Comparison of ENCODE assay signal across 7 mouse cellular contexts in the genomic region with DNA sequence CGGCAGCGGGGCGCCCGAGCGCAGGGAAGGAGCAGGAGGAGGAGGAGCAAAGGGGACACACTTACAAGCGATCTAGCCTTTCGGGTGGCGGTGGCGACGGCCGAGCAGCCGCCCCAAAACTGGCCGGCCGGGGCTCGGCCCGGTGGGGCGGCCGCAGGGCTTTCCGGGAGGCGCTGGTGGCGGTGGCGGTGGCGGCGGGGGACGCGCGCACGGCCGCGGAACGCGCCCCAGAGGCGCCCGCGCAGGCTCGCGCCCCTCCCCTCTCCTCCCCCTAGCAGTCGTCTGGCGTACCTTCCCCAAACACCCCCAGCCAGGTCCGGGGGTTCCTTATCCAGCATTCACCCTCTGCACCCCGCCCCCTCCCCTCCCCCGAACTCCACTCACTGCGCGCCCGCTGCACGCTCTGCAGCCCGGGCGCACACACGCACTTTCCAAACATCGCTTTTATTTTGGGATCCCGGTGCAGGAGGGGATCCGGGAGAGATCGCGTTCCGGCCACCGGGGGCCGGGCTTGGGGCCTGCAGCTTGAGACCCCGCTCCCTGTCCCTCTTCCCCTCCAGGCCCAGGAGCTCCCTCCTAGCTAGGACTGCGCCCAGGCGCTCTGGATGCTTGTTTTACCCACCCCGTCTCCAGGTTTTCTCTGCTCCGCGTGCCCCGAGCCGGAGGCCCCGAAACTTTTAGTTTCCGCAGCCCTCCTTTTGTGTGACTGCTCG. TPM values are rescaled to one million over a fixed set of nuclear protein-coding genes. Genes with fewer than 3 reads are reported as not detected.
A peak's percentile ranks its signal among the peaks of the same experiment; 100 is the strongest.
DNase-seq lines count a peak whose midpoint lies in the region; ATAC-seq lines count a peak whose summit lies in the region.

No protein-coding gene starts in this region.

- peak overlapping the region; percentile 99 for H3K27ac ChIP-seq in hindbrain, embryonic 12.5 days
- H3K27ac ChIP-seq in midbrain, embryonic 10.5 days (replicated peaks): peak overlapping the region; percentile 100

- peak overlapping the region; percentile 96 for H3K9ac ChIP-seq in hindbrain, embryonic 12.5 days

- ATAC-seq in hindbrain, embryonic 12.5 days (ENCODE audit: low FRiP score): peak; percentile 65

- intact Hi-C loops in left cerebral cortex, postnatal 14 days (cut with DNase I): loop anchor here (5.0 to 10.0 kb wide), 3 partner anchors 85 to 452 kb away; no protein-coding TSS in a partner anchor

- no peaks in the 10 kb centered on the region for H3K9me3 ChIP-seq in hindbrain, embryonic 12.5 days (replicated peaks)
- H3K9me3 ChIP-seq in midbrain, embryonic 10.5 days (replicated peaks): no peaks in the 10 kb centered on the region

- H3K36me3 ChIP-seq in hindbrain, embryonic 12.5 days: no peaks in the 10 kb centered on the region
- no peaks in the 10 kb centered on the region for H3K36me3 ChIP-seq in midbrain, embryonic 10.5 days

- peaks cover 4% of the 10 kb centered on the region; the same call in 1 of the 2 replicates for H3K27me3 ChIP-seq in hindbrain, embryonic 12.5 days
- no peaks in the 10 kb centered on the region for H3K27me3 ChIP-seq in midbrain, embryonic 10.5 days (ENCODE audit: low read depth, poor library complexity, severe bottlenecking)

- H3K4me3 ChIP-seq in hindbrain, embryonic 12.5 days: peak overlapping the region; percentile 81
- peak overlapping the region; percentile 98 for H3K4me3 ChIP-seq in midbrain, embryonic 10.5 days

- peak; percentile 82 for DNase-seq in ZHBTc4 (ENCODE audit: low read depth, low spot score)
- DNase-seq in cerebellum, postnatal 10 days: peak; percentile 69 to 74
- peak; percentile 24 to 31 for DNase-seq in frontal cortex, postnatal 14 days (ENCODE audit: low spot score in 2 of 2)
- DNase-seq in left cerebral cortex, postnatal 14 days (ENCODE audit: low spot score in 2 of 2): peak; percentile 27 to 41
- DNase-seq in midbrain, embryonic 10.5 days (ENCODE audit: low spot score): peak; percentile 85
- peak; percentile 14 to 40 for DNase-seq in spleen, postnatal 10 days (ENCODE audit: low spot score in 2 of 2)

- peaks cover 14% of the 10 kb centered on the region for H3K4me1 ChIP-seq in hindbrain, embryonic 12.5 days
- peaks cover 45% of the 10 kb centered on the region for H3K4me1 ChIP-seq in midbrain, embryonic 10.5 days

- 1% methylated on average over 64 of the region's 68 CpGs for WGBS in hindbrain, embryonic 12.5 days
- WGBS in midbrain, embryonic 10.5 days: 0% methylated on average over 66 of the region's 68 CpGs

- peak overlapping the region; percentile 82 for H3K4me2 ChIP-seq in hindbrain, embryonic 12.5 days (replicated peaks)

RNA-seq across cellular contexts. Expression of gene Adgrl2, which starts 0.4 kb away (rescaled TPM):
- polyA plus RNA-seq in hindbrain, embryonic 12.5 days (2016; fragmentation: Nextera tagmentation; extraction: Ambion mirVana): 98.1 and 121 TPM in 2 replicates
- total RNA-seq in left cerebral cortex, postnatal 14 days (2021): 100 to 1,000 TPM; 142 to 151 TPM
- polyA plus RNA-seq in midbrain, embryonic 10.5 days (2016; fragmentation: Nextera tagmentation; extraction: Ambion mirVana): 76.6 and 97.3 TPM in 2 replicates

Comparison
In these comparisons a context has a peak if more than half of its experiments do, and no peak if none do; other contexts are left out.
1. Peak in every context shown above with its lines: DNase-seq, ATAC-seq, H3K4me3 ChIP-seq and H3K27ac ChIP-seq.
2. DNase-seq: peak in every context shown above with its lines; median percentile 85 in midbrain, embryonic 10.5 days; 82 in ZHBTc4; 72 in cerebellum, postnatal 10 days; 34 in left cerebral cortex, postnatal 14 days; 28 in frontal cortex, postnatal 14 days; 27 in spleen, postnatal 10 days.